ENCODE assay signal across 8 mouse cellular contexts in genomic region chr15:27788122-27788759, GRCm38 (mm10).
A peak's percentile ranks its signal among the peaks of the same experiment; 100 is the strongest.
DNase-seq lines count a peak whose midpoint lies in the region; ATAC-seq lines count a peak whose summit lies in the region.

No protein-coding gene starts in this region.

- H3K4me3 ChIP-seq in kidney, embryonic 15.5 days (replicated peaks) = peak overlapping the region; percentile 48
- H3K4me3 ChIP-seq in heart, embryonic 15.5 days = peak overlapping the region; percentile 51
- peak overlapping the region; percentile 29 for H3K4me3 ChIP-seq in liver, embryonic 12.5 days
- peak overlapping the region; percentile 21 for H3K4me3 ChIP-seq in neural tube, embryonic 14.5 days (ENCODE audit: low read depth, low read length)

- peaks cover 87% of the 10 kb centered on the region for H3K4me1 ChIP-seq in kidney, embryonic 15.5 days
- H3K4me1 ChIP-seq in heart, embryonic 15.5 days (replicated peaks) = peaks cover 81% of the 10 kb centered on the region
- H3K4me1 ChIP-seq in liver, embryonic 12.5 days = peaks cover 16% of the 10 kb centered on the region
- H3K4me1 ChIP-seq in neural tube, embryonic 14.5 days (ENCODE audit: control insufficient read depth, insufficient read depth, low read length) = peaks cover 75% of the 10 kb centered on the region

- H3K4me2 ChIP-seq in kidney, embryonic 15.5 days = peak overlapping the region; percentile 53
- peak overlapping the region; percentile 56 for H3K4me2 ChIP-seq in heart, embryonic 15.5 days
- H3K4me2 ChIP-seq in liver, embryonic 12.5 days = peak overlapping the region; percentile 29; the same call in 1 of the 2 replicates
- H3K4me2 ChIP-seq in neural tube, embryonic 14.5 days (ENCODE audit: low read depth, low read length) = peak overlapping the region; percentile 33; the same call in 1 of the 2 replicates

- peak; percentile 62; the same call in 1 of the 2 replicates for ATAC-seq in kidney, embryonic 15.5 days (replicated peaks; ENCODE audit: low FRiP score)
- ATAC-seq in heart, embryonic 15.5 days (replicated peaks; ENCODE audit: insufficient number of reproducible peaks, insufficient read depth, low FRiP score, low read depth) = peak; percentile 72
- 0 out of 2 replicates have a peak, but pooled peaks have one; percentile 24 for ATAC-seq in liver, embryonic 12.5 days
- ATAC-seq in neural tube, embryonic 14.5 days (ENCODE audit: low read depth) = peak; percentile 50

- H3K27me3 ChIP-seq in kidney, embryonic 15.5 days = no peaks in the 10 kb centered on the region
- no peaks in the 10 kb centered on the region for H3K27me3 ChIP-seq in heart, embryonic 15.5 days
- no peaks in the 10 kb centered on the region for H3K27me3 ChIP-seq in liver, embryonic 12.5 days (replicated peaks)
- no peaks in the 10 kb centered on the region for H3K27me3 ChIP-seq in neural tube, embryonic 14.5 days (ENCODE audit: control insufficient read depth, insufficient read depth, low read length)

- H3K36me3 ChIP-seq in kidney, embryonic 15.5 days = no peaks in the 10 kb centered on the region
- no peaks in the 10 kb centered on the region for H3K36me3 ChIP-seq in heart, embryonic 15.5 days
- H3K36me3 ChIP-seq in liver, embryonic 12.5 days = no peaks in the 10 kb centered on the region
- H3K36me3 ChIP-seq in neural tube, embryonic 14.5 days (ENCODE audit: control insufficient read depth, insufficient read depth, low read length) = no peaks in the 10 kb centered on the region

- WGBS in kidney, embryonic 15.5 days = 24% methylated on average over 17 of the region's 17 CpGs
- WGBS in heart, embryonic 15.5 days = 13% methylated on average over 17 of the region's 17 CpGs
- WGBS in liver, embryonic 12.5 days (ENCODE audit: insufficient replicate concordance) = 75% methylated on average over 17 of the region's 17 CpGs
- WGBS in neural tube, embryonic 14.5 days = 34% methylated on average over 17 of the region's 17 CpGs

- DNase-seq in kidney, postnatal 36 days = no peak
- DNase-seq in embryo, embryonic 9.5 days (ENCODE audit: extremely low spot score) = peak; percentile 63
- DNase-seq in adrenal gland, postnatal 25 days = no peak
- no peak for DNase-seq in thymus, postnatal 36 days

- peak overlapping the region; percentile 38 for H3K9ac ChIP-seq in kidney, embryonic 15.5 days
- peak overlapping the region; percentile 61 for H3K9ac ChIP-seq in heart, embryonic 15.5 days
- no peak overlapping the region for H3K9ac ChIP-seq in liver, embryonic 12.5 days
- H3K9ac ChIP-seq in neural tube, embryonic 14.5 days (replicated peaks; ENCODE audit: low read depth, low read length) = peak overlapping the region; percentile 26

- no peaks in the 10 kb centered on the region for H3K9me3 ChIP-seq in kidney, embryonic 15.5 days (replicated peaks)
- H3K9me3 ChIP-seq in heart, embryonic 15.5 days (replicated peaks) = no peaks in the 10 kb centered on the region
- H3K9me3 ChIP-seq in liver, embryonic 12.5 days (replicated peaks) = no peaks in the 10 kb centered on the region
- no peaks in the 10 kb centered on the region for H3K9me3 ChIP-seq in neural tube, embryonic 14.5 days (ENCODE audit: control insufficient read depth, low read length)

- H3K27ac ChIP-seq in kidney, embryonic 15.5 days = peak overlapping the region; percentile 88
- peak overlapping the region; percentile 93 for H3K27ac ChIP-seq in heart, embryonic 15.5 days
- peak overlapping the region; percentile 28 for H3K27ac ChIP-seq in liver, embryonic 12.5 days
- H3K27ac ChIP-seq in neural tube, embryonic 14.5 days (ENCODE audit: low read depth, low read length) = peak overlapping the region; percentile 85

Comparison
In these comparisons a context has a peak if more than half of its experiments do, and no peak if none do; other contexts are left out.
1. H3K27ac ChIP-seq: peak in every context shown above with its lines; median percentile 93 in heart, embryonic 15.5 days; 88 in kidney, embryonic 15.5 days; 85 in neural tube, embryonic 14.5 days; 28 in liver, embryonic 12.5 days.